Mouse (Mus musculus): ENCODE measurements around the gene Rfx1. TPM values are rescaled to one million over a fixed set of nuclear protein-coding genes. Genes with fewer than 3 reads are reported as not detected.

The Rfx1 gene
- 83.0 and 89.5 TPM in 2 replicates for polyA plus RNA-seq (2012; rRNA removed)

DNA sequence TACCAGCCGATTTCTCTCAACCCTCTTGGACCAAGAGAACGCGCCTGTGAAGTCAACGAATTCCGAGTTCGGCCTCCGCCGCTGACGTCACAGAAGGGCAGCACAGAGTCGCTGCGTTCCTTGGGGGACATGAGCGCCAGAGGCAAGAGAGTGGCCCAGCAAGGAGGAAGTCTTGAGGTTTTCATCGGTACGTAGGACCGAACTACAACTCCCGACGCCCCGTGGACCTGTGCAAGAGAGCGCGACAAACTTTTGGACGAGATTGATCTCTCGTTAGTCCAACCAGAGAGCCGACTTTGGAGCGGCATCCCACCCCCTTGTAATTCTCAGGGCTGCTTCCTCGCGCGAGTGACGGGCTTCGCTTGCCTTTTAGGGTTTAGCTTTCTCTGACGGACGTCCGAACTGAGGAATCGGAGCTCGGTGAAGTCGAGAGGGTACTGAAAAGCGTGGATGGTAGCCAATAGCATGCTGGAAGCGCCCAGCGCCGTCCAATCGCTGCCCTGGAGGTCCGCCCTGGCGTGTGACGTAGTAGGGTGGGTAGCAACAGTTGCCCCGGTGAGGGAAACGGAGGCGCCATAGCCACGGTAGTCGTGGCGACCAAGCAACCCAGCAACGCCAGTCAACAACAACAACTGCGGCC lies at the start of gene Rfx1:
TSS of gene Rfx1 (plus strand) at position 544 of the 640 bp plus-strand sequence.
- peak within 1 kb of the TSS; percentile 86 for H3K27ac ChIP-seq (ENCODE audit: control insufficient read depth, insufficient read depth, low read depth, low read length)
- peak within 1 kb of the TSS; percentile 77 for H3K4me3 ChIP-seq (ENCODE audit: control insufficient read depth, low read depth, low read length)
- H3K27me3 ChIP-seq (ENCODE audit: control insufficient read depth, insufficient read depth, low read length), result no peaks in the 10 kb centered on the region
- TF ChIP-seq POLR2A (IDR thresholded peaks at IDR 0.05; ENCODE audit: control insufficient read depth, low read depth, low read length), result peak; percentile 71; the same call in 1 of the 2 replicates
- TF ChIP-seq CTCF (IDR thresholded peaks at IDR 0.05; ENCODE audit: control insufficient read depth, insufficient read depth, insufficient replicate concordance, low read depth, low read length), result no peak
- peaks cover 22% of the 10 kb centered on the region for H3K4me1 ChIP-seq (ENCODE audit: control insufficient read depth, insufficient read depth, low read length)
- H3K36me3 ChIP-seq (ENCODE audit: control insufficient read depth, insufficient read depth, low read length), result no peaks in the 10 kb centered on the region

DNA sequence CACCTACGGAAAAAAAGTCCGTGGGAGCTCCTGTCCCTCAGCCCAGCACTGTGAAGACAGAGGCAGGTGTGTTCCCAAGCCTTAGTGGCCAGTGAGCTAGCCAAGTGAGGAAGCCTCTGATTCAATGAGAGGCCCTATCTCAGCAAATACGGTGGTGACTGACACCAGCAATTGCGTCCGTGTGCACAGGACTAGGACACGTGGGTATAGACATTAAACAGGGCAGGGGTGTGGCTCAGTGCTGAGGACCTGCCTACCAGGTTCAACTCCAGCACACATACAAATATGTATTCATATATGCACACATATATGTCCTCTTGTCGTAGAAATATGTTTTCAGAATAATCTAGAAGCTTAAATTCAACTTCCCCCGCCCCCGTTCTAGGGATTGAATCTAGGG lies 46.9 kb upstream of the Rfx1 start:
- no peak for TF ChIP-seq CTCF (IDR thresholded peaks at IDR 0.05; ENCODE audit: control insufficient read depth, insufficient read depth, insufficient replicate concordance, low read depth, low read length)
- TF ChIP-seq POLR2A (IDR thresholded peaks at IDR 0.05; ENCODE audit: control insufficient read depth, low read depth, low read length), result no peak
- Histone ChIP-seq H3K27me3 (ENCODE audit: control insufficient read depth, insufficient read depth, low read length) (no peaks in the 10 kb centered on the region), H3K27ac (ENCODE audit: control insufficient read depth, insufficient read depth, low read depth, low read length) (no peak overlapping the region), H3K4me1 (ENCODE audit: control insufficient read depth, insufficient read depth, low read length) (peaks cover 6% of the 10 kb centered on the region), H3K4me3 (ENCODE audit: control insufficient read depth, low read depth, low read length) (no peak overlapping the region), H3K36me3 (ENCODE audit: control insufficient read depth, insufficient read depth, low read length) (no peaks in the 10 kb centered on the region)

DNA sequence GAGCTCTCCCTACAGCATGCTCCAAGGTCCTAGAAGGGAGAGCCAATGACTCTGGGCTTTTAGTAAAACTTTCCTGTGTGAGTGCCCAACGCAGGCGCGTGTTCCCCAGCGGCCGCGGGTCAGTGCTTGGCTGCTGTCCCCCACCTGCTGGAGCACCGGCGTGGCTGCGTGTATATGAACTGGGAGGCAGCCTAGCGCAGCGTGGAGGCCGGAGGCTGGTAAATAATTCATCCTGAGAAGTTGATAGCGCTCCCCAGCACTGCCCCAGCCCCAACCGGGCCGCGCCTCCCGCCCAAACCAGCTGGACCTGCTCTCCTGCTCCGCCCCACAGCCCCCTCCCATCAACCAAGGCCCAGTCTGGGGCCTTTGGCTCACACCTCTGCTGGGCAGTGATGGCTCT lies 45.5 kb upstream of the Rfx1 start, which contains the start of gene Palm3:
TSS of gene Palm3 (plus strand) at position 376 of the 400 bp plus-strand sequence.
- TF ChIP-seq CTCF (IDR thresholded peaks at IDR 0.05; ENCODE audit: control insufficient read depth, insufficient read depth, insufficient replicate concordance, low read depth, low read length) (no peak), POLR2A (IDR thresholded peaks at IDR 0.05; ENCODE audit: control insufficient read depth, low read depth, low read length) (no peak)
- H3K27me3 ChIP-seq (ENCODE audit: control insufficient read depth, insufficient read depth, low read length), result peaks cover 3% of the 10 kb centered on the region; the same call in 1 of the 2 replicates

DNA sequence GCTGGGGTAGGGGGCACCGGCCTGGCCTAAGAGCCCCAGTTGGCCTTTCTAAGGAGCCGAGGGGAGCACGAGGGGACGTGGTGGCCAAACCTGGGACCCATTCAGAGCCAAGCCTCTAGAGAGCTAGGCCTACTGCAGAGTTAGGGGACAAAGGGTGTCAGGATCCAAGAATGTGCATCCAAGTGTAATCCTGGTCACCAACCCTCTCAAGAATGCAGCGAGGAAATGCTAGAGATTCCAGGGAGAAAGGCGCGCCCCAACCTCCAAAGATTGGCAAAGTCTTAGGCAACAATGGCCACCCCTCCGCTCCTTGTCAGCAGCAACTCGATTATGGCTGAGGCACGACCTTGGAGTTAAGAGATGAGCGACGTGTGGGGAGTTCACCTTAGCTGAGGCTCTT lies 45.1 kb upstream of the Rfx1 start:
- peaks cover 4% of the 10 kb centered on the region; the same call in 1 of the 2 replicates for H3K27me3 ChIP-seq (ENCODE audit: control insufficient read depth, insufficient read depth, low read length)
- H3K4me3 ChIP-seq (ENCODE audit: control insufficient read depth, low read depth, low read length), result no peak overlapping the region
- H3K27ac ChIP-seq (ENCODE audit: control insufficient read depth, insufficient read depth, low read depth, low read length), result no peak overlapping the region
- no peaks in the 10 kb centered on the region for H3K36me3 ChIP-seq (ENCODE audit: control insufficient read depth, insufficient read depth, low read length)
- H3K4me1 ChIP-seq (ENCODE audit: control insufficient read depth, insufficient read depth, low read length), result peaks cover 15% of the 10 kb centered on the region
- TF ChIP-seq CTCF (IDR thresholded peaks at IDR 0.05; ENCODE audit: control insufficient read depth, insufficient read depth, insufficient replicate concordance, low read depth, low read length), result no peak
- no peak for TF ChIP-seq POLR2A (IDR thresholded peaks at IDR 0.05; ENCODE audit: control insufficient read depth, low read depth, low read length)

More for the DNA sequence above, 45.5 kb upstream of the Rfx1 start, which contains the start of gene Palm3:
- H3K36me3 ChIP-seq (ENCODE audit: control insufficient read depth, insufficient read depth, low read length), result no peaks in the 10 kb centered on the region
- H3K4me1 ChIP-seq (ENCODE audit: control insufficient read depth, insufficient read depth, low read length), result peaks cover 10% of the 10 kb centered on the region
- H3K27ac ChIP-seq (ENCODE audit: control insufficient read depth, insufficient read depth, low read depth, low read length), result no peak within 1 kb of the TSS
- H3K4me3 ChIP-seq (ENCODE audit: control insufficient read depth, low read depth, low read length), result no peak within 1 kb of the TSS

DNA sequence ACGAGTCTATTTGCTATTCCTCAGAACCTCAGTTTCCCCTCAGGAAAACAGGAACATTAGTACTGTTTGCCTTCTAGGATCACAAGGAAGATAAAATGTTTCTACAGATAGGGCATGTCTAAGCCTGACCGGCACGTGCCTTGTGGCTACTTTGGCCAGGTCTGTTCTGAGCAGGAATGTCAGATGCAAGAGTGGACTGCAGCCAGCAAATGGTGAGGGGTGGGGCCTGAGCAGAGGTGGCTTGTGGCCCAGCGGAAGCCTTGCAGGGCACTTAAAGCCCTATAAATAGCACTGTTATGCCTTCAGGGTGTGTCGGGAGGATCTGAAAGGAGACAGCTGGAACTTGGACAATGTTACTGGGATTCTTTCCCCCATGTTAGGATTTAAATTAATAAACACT lies 43.5 kb upstream of the Rfx1 start:
- TF ChIP-seq CTCF (IDR thresholded peaks at IDR 0.05; ENCODE audit: control insufficient read depth, insufficient read depth, insufficient replicate concordance, low read depth, low read length), result no peak
- TF ChIP-seq POLR2A (IDR thresholded peaks at IDR 0.05; ENCODE audit: control insufficient read depth, low read depth, low read length), result no peak
- no peak overlapping the region for H3K27ac ChIP-seq (ENCODE audit: control insufficient read depth, insufficient read depth, low read depth, low read length)
- H3K4me1 ChIP-seq (ENCODE audit: control insufficient read depth, insufficient read depth, low read length), result peaks cover 19% of the 10 kb centered on the region
- H3K27me3 ChIP-seq (ENCODE audit: control insufficient read depth, insufficient read depth, low read length), result peaks cover 4% of the 10 kb centered on the region; the same call in 1 of the 2 replicates
- no peaks in the 10 kb centered on the region for H3K36me3 ChIP-seq (ENCODE audit: control insufficient read depth, insufficient read depth, low read length)
- no peak overlapping the region for H3K4me3 ChIP-seq (ENCODE audit: control insufficient read depth, low read depth, low read length)

DNA sequence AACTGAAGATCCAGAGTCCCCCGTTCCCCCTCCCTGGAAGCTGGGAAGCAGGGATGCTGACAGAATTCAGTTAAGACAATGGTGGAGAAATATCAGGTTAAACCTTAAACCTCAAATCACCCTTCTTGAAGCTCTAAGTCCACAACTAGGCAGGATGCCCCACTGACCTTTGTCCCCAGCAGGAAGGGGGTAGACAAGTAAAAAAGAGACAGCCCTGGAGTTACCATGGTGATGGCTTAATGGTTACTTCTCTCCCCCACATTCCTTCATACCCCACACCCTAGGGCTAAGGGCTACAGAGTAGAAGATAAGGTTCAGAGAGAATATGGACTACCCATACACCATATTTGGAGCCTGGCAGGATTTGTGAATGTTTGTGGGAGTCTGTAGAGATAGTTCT lies 43.0 kb upstream of the Rfx1 start:
- H3K4me3 ChIP-seq (ENCODE audit: control insufficient read depth, low read depth, low read length), result no peak overlapping the region
- H3K36me3 ChIP-seq (ENCODE audit: control insufficient read depth, insufficient read depth, low read length), result no peaks in the 10 kb centered on the region
- H3K4me1 ChIP-seq (ENCODE audit: control insufficient read depth, insufficient read depth, low read length), result peaks cover 19% of the 10 kb centered on the region
- TF ChIP-seq POLR2A (IDR thresholded peaks at IDR 0.05; ENCODE audit: control insufficient read depth, low read depth, low read length), result no peak
- no peak for TF ChIP-seq CTCF (IDR thresholded peaks at IDR 0.05; ENCODE audit: control insufficient read depth, insufficient read depth, insufficient replicate concordance, low read depth, low read length)
- H3K27ac ChIP-seq (ENCODE audit: control insufficient read depth, insufficient read depth, low read depth, low read length), result no peak overlapping the region
- H3K27me3 ChIP-seq (ENCODE audit: control insufficient read depth, insufficient read depth, low read length), result peaks cover 4% of the 10 kb centered on the region; the same call in 1 of the 2 replicates

DNA sequence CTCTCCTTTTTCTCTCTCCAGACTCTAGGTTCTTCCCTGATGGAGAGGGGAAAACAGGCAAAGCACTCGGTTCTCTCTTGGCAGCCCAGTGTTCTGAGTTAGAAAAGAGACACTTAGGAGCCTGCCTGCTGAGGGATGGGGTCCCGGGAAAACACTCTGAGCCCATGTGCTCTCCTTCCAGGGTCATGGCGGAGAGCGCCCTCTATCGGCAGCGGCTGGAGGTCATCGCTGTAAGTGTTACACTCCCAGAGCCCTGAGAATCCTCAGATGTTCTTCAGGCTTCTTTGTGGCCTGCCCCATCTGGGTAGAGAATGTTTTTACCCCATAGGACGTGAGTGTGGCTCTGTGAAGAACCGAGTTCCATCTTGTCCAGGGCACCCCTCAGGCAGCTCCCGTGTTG lies 42.5 kb upstream of the Rfx1 start:
- peaks cover 4% of the 10 kb centered on the region; the same call in 1 of the 2 replicates for H3K27me3 ChIP-seq (ENCODE audit: control insufficient read depth, insufficient read depth, low read length)
- H3K36me3 ChIP-seq (ENCODE audit: control insufficient read depth, insufficient read depth, low read length), result no peaks in the 10 kb centered on the region
- H3K27ac ChIP-seq (ENCODE audit: control insufficient read depth, insufficient read depth, low read depth, low read length), result no peak overlapping the region
- H3K4me3 ChIP-seq (ENCODE audit: control insufficient read depth, low read depth, low read length), result no peak overlapping the region
- peaks cover 19% of the 10 kb centered on the region for H3K4me1 ChIP-seq (ENCODE audit: control insufficient read depth, insufficient read depth, low read length)
- TF ChIP-seq CTCF (IDR thresholded peaks at IDR 0.05; ENCODE audit: control insufficient read depth, insufficient read depth, insufficient replicate concordance, low read depth, low read length) (peak; percentile 96), POLR2A (IDR thresholded peaks at IDR 0.05; ENCODE audit: control insufficient read depth, low read depth, low read length) (no peak)

All from testis, adult 2 months (tissue).